Mouse (Mus musculus) embryonic fibroblast, embryonic 13.5 days (primary cell): Measurements from ENCODE around the gene Lmo1.

Experiments
- CTCF ChIP-seq: IDR thresholded peaks from 2 replicates; pipeline ENCODE4 v1.5.1; 2011; ENCODE audit warnings: mild to moderate bottlenecking, control low read depth, low read length, moderate library complexity, borderline replicate concordance; ENCODE audit not compliant: insufficient read depth
- POLR2A ChIP-seq: IDR thresholded peaks from 2 replicates; pipeline ENCODE4 v1.6.1; 2011; ENCODE audit warnings: low read depth, mild to moderate bottlenecking, control low read depth, low read length, moderate library complexity

DNA sequence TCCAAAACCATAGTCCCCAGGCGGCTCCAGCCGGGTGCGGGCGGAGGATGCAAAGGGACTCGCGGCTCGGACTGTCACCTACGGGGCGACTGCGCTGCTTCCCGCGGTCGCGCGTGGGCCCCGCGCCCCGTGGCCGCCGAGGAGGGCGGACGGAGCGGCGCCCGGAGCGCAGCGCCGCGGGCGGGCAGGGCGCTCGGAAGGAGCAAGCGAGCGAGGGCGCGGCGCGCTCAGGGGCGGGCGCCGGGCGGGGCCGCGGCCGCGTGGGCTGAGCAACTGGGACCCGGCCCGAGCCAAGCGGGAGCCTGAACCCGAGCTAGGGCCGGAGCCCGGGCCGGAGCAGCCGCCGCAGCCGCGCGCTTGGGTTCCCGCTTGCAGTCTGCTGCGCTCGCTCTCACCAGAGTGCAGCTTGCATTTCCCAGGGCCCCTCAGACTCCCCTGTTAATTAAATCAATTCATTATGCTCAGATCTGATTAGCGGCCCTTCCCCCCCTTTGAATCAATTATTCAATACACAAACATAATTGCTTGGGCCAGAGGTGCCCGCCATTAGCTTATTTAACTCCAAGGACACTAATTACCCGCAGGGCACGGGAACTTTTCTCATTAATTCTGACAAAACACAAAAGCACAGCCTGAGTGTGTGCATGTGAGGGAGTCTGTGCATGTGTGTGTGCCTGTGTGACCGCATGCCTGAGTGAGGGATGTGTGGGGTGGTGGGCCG, at the start of gene Lmo1:
- TF ChIP-seq CTCF (no peak), POLR2A (0 out of 2 replicates have a peak, but pooled peaks have one; percentile 21)
